Mouse (Mus musculus) gastrocnemius, postnatal 14 days (tissue): ENCODE data around the gene Wdr72. TPM values are rescaled to one million over a fixed set of nuclear protein-coding genes. Genes with fewer than 3 reads are reported as not detected.

Experiments used
- DNase-seq: peaks from one replicate; pipeline ENCODE4 v3.0.0; 2021; ENCODE audit warnings: mixed read lengths
- intact Hi-C: fragments of 180-260 bp; cut with DNase I; formaldehyde crosslinking; loops from one replicate; pipeline ENCODE4 v1.15.1; 2025; ENCODE audit warnings: low total_unique reads
- total RNA-seq, 2 experiments: library from RNA; stranded (reverse); gene quantifications; 2 replicates each; pipeline ENCODE4 v1.2.3; 2021

The Wdr72 gene
- total RNA-seq, 2 experiments from 2014 or later: not detected

DNA sequence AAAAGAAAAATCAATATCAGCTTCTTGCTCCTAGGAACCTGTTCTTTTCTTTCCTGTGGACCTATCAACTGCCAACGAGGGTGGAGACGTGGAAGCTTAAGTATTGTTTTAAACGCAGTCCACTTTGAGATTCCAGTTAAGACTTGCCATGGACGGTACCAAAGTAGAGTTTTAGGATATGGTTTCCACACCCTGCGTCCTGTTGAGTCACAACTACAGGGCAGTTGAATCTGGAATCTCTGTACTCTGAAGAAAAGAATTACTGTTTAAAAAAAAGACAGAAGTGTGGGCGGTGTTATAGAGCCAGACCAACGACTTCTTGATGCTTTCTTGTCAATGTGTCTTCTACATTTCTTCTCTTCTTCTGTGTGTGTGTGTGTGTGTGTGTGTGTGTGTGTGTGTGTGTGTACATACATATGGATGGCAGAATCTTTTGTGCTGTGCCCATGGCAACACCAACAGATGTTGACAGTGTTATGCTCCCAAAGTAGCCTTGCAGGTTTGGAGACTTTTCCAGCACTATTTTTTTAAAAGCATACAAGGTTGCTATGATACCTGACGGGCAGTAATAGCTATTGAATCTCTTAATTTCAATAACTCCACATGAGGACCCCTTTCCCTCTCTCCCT, 77.4 kb downstream of the Wdr72 start:
- intact Hi-C loops: no loop called here
- no peak for DNase-seq

DNA sequence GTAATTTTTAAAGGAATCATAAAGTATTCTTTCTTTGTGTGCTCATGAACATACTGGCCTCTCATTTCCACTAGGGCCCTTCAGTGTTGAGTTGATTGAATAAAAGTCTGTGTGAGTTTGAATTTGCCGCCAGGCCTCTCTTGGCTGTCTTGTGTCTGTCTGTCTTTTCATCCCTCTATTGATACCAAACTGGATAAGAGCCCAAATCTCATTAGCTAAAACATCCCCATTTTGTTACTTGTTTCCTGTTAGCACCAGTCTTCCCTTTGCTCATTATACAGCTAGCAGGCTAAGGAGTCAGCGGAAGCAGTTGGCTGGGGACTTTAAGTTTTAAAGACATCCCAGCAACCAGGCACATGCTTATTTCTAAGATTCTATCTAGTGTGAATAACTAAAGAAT, 84.7 kb downstream of the Wdr72 start:
- intact Hi-C loops: no loop called here
- DNase-seq: no peak

DNA sequence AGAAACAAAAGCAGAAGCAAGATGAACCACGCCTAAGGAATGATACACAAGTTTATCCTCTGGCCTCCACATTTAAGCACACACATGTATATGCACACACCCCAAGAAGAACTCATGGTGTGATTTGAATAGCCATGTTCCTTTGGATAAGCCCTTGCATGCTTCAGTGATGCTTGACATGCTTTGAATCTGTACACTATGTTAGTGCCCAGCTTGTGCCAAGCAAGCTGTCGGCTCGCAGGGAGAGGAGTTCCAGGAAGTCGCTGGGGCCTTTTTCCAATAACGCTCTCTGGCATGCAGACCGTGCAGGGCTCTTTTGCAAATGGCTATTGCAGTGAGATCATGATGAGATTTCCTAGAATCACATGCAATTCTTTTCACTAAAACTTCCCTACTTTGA, 118.1 kb downstream of the Wdr72 start:
- intact Hi-C loops: no loop called here
- no peak for DNase-seq

DNA sequence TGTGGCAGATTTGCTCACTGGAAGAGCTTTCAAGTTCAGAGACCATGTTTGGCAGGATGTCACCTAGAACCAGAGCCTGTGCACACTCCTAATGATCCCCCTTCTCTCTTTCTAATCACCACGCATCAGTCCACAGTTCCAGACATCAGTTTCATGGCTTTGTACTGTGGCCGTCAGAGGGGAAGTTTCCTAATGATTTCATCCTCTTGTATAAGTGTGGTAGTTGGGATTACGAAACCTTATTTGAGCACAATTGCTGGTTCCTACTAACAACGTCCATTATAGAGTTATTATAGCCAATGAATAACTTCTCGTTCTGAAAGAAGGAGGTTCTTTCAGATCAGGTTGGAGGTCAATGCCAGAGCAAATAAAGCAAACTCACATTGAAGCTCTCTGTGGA, 131.1 kb downstream of the Wdr72 start:
- intact Hi-C loops: no loop called here
- DNase-seq: no peak

DNA sequence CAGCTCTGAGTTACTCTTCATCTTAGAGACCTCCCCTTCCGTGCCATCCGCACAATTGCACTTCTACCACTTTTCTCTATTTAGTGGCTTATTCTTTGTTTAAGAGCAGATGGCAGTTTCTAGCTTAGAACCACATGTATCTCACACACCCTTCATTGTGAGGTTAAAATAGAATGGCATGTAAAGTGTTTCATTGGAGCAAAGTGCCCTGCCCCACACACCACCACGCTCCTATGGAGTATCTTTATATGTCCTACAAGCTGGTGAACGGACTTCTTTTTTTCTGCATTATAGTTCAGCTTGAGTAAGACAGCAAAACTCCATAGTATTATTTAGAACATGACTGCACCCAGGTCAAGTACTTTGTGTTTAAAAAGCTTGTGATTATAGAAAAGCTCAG, 137.9 kb downstream of the Wdr72 start:
- no peak for DNase-seq
- intact Hi-C loops: no loop called here

DNA sequence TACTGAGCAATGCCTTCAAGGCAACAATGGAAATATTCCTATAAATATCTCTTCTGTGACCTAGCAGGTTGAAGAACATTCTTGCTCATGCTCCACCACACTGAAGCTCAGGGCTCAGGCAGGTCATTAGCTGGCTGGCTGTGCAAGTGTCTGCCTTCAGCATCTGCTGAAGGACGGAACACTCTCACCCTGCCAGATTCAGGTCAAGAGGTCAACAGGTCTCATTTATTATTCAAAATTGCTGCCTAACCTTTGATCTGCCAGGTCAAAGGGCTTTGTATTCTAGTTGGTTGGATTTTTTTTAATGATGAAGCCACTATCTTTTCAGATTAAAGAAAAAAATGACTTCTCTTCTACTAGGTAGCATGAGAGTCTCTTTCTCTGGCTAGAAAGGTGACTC, 139.3 kb downstream of the Wdr72 start:
- DNase-seq: no peak
- intact Hi-C loops: no loop called here

DNA sequence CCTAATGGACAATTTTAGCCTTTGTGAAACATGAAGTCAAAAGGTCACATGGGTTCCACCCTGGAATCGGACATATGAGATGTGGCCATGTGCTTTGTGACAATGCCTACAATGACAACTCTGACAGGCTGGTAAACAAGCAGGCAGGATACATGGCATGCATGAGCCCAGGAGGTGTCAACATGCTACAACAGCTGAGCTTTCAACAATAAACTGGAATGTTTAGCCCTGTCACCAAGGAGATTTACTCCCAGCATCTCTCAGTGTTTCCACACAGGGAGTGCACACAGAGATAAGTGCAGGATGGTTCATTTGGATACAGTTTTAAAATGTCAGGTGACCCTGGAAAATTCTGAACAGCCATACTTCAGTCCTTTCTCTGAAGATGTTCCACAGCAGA, 140.4 kb downstream of the Wdr72 start:
- no peak for DNase-seq
- intact Hi-C loops: no loop called here

DNA sequence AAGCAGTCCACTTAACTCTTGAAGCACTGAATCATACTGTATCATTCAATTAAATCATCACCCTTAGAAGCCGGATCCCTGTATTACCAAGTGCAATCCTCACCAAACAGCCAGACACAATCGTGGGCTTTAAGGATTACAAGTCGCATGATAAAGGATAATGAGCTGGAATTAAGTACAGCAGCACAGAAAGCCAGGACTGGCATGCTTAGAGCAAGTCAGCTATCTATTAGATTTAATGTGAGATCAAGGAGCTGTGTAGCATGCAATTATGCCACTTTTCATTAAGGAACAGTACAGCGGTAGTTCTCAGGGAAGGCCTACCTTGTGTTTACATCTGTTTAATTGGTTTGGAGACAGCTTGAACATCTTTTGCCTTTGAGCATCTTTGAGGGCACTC, 148.2 kb downstream of the Wdr72 start:
- DNase-seq: no peak
- intact Hi-C loops: no loop called here

DNA sequence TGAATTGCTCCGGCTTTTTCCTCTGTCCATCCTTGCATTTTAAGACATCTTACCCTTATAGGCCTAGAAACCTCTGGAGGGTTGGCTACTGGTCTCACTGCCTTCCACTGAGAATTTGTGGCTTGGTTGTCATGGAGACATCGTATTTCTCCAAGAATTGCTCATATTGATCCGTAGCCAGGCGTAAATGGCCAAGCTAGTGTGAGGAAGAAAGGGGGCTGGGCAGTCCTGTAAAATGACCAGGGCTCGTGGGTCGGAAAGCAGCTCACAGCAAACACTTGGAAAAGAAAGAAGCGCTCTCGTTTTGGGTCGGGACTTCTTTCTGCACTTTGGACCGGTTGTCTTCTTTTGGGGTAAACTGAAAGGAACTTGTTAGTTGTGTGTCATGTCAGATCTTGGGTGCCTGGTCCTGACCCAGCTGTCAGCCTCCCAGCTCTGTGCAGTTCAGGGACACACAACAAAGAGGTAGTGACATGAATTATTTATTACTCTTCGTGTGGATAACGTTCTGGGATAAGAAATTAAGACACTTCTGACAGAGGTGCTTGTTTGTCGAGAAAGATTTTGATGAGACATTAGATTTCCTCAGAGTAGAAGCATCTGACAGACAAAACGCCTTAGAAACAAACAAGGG, 167.7 kb downstream of the Wdr72 start:
- DNase-seq: no peak
- intact Hi-C loops: no loop called here

DNA sequence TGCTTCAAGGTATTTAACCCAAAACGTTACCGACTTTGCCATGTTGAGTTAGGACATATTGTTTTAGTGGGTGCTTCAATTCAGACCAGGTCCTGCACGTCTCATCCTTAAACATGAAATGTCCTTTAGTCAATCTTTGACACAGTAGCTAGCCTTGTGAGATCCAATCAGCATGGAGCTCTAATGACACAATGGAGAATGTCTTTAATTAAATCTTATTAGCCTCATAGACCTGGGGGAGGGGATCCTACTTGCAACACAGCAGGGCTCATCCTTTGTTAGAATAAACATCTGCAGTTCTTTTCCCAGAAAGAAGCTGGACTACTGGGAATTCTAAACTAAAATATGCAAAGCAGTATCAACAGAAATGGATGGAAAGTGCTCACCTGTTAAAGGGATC, 171.9 kb downstream of the Wdr72 start:
- no peak for DNase-seq
- intact Hi-C loops: no loop called here

DNA sequence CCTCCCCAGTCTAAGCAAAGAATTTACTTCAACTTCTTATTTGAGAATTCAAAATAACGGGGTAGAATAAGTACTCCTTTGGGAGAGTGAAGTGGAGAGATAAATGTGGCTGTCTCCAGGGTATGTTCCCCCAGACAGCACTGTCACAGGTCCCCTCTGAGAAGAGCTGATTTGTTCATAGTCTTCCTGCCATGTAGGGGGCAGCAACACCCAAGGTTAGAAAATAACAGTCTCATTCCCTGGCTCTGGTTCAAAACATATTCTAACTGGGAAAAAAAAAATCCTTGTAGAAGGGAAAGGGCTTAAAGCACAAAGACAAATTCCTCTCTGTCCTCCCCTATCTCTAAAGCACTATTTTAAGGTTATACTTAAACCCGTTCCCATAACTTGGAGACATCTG, 176.1 kb downstream of the Wdr72 start:
- intact Hi-C loops: no loop called here
- no peak for DNase-seq

DNA sequence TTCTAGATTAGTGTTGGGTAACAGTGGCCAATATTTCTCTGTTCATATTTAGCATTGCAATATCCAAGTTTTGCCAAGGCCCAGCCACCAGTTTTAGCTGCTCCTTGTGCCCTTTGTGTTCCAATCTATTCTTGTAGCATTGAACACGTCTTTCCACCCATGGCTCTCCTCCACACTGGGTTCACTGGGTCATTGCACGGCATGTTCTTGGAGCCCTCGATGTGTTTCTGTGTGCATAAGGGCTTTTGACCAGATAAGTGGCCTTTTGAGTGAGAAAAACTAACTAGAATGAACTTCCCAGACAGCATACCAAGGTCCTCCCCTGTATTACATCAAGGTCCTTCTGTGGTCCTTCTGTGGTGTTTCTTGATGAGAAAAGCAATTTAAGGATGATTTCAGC, 184.3 kb downstream of the Wdr72 start:
- intact Hi-C loops: no loop called here
- DNase-seq: no peak

DNA sequence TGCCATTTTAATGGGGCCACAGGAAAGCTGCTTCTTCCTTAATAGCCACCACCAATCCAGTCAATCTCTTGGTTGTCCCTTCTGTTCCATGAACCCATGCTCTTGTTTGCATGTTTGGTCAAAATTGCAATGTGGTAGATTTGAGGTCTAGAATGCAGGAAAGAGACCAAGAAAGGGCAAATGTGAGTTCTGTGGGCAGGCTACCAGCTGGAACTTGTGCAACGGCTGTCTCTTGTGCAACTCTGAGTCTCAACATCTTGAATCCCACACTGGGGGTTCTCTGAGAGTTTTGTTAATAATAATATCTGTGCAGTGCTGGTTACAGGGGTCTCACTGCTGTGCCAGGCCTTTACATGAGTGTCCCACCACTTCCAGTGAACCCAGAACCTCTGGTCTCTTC, 208.6 kb downstream of the Wdr72 start:
- DNase-seq: no peak
- intact Hi-C loops: no loop called here

DNA sequence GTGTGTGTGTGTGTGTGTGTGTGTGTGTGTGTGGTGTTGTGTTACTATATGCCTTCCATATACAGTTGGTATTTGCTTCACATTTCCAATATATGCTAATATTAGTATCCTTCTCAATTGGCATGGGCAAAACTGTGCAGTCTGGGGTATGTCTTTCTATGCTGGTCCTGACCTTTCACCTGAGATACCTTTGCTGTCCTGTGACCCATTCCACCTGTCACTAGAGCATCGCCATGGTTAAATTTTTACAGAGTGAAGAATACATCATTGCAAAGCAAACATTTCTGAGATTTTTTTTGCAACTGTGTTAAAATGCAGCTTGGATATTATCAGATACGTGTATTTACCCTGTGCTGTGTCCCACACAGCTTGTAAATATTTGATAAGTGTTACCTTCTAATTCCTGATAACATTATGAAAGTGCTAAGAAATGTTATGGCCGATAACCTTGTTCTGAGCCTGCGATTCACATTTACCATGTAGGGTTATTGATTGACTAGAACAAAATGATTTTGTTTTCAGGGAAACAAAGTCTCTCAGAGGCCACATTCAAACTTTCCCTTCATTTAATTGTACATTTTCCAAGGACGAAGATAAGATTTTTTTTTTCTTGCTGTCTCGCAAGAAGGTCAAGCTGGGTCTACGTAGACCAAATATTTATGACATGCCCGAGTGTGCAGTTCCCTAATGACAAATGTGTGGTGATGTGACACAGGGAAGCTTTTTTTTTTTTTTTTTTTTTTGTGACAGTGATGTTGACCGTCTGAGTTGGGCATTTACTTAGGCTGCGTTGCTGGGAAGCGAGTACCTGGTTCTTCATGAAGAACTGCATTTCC, 214.2 kb downstream of the Wdr72 start:
- no peak for DNase-seq
- intact Hi-C loops: no loop called here

DNA sequence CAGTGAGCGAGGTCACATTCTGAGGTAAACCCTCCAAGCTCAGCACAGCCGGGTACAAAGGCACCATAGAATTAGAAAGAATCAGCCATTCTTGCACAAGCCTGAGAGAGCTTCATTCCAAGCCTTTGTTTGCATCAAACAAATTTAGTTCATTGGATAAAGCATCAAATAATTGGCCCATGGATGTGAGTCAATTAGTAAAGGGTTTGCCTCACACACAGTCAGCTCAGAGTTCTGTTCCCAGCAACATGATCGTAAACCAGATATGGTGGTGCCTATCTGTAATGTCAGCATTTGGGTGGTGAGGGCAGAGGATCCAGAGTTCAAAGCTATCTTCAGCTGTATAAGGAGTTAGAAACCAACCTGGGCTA, 214.8 kb downstream of the Wdr72 start:
- intact Hi-C loops: no loop called here
- DNase-seq: no peak

DNA sequence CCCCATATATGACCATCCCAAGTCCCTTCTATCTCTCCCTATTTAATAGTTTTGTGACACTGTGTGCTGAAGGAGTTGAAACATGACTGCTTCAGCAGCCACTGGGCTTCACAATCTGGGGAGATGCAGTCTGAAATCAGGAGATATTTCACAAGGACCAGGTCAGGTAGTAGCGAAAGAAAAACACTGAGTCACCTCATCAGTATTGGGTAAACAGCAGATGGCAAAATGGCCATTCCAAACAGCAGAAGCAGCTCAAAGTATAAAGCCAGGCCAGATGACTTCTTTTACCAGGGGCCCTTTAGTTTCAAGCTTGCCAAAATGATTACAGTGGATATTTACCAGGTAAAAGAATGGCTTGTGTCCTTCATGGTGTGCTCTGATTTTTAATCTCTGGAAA, 215.8 kb downstream of the Wdr72 start:
- DNase-seq: no peak
- intact Hi-C loops: no loop called here

DNA sequence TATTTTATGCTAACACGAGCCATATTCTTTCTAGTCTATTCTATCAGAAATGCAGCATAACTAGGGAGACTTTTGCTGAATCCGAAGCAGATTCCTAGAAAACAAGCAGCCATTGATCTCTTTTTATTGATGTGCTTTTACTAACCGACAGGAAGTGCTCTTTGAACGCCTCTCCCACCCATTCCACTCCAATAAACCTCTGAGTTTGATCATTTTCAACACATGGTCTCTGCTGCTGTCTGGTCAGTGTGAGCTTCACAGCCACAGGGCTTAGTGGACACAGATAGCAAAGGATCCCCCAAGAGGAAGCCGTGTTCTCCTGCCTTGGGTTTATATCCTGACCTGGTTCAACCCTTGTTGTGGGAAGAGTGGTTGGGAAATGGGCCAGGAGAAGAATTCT, 218.7 kb downstream of the Wdr72 start:
- DNase-seq: no peak
- intact Hi-C loops: no loop called here

DNA sequence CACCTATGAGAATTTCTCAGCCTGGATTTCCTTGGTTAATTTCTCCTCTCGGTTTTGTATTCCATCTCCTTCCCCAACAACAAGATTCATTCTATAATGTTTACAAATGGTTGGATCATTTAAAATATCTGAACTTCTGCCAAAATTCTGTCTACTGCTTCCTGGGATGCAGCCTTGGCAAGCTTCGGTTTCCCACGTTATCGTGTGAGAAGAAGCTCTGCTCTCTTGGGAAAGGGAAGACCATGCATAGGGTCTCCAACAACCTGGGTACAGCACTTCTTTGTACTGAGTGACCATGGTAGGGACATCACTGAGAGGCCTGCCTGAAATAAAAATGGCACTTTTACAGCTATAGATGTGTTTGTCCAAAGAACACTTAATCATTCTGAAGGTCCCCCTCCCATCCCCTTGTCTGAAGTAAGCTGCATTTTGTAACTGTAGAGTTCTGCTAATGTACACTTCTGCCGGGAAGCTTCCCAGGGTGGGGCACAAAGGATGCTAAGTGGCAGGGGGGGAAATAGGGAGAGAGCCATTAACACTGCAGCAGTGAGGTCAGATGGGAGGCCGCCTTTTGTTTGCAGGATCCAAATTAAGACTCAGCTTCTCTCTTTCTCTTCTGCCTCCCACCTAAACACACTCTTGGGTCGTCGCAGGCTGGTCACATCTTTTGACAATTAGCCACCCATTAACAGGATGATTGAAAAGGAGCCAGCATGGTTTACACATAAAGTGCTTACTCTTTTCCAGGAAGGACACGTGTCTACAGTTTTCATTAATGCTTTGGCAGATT, 220.7 kb downstream of the Wdr72 start:
- no peak for DNase-seq
- intact Hi-C loops: no loop called here

DNA sequence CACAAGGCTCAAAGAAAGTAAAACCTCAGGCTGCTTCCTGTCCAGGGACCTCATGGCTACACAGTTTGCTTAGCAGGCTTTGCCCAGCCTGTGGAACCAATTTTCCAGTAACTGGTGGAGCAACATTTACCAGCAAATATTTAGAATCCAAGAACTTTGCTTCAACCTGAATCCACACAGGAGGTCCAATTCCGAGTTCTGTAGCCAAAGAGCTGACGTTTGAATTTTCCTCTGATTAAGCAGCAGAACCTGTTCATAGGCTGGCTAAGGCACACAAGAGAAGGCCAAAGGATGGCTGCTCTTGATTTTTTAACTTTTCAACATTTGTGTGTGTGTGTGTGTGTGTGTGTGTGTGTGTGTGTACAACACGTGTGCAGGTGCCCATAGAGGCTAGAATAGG, 222.2 kb downstream of the Wdr72 start:
- intact Hi-C loops: no loop called here
- DNase-seq: no peak
